Mouse (Mus musculus): ENCODE measurements around the gene Tmem116. TPM values are rescaled to one million over a fixed set of nuclear protein-coding genes. Genes with fewer than 3 reads are reported as not detected.

Tmem116 gene
- polyA plus RNA-seq, 1 experiment from 2014 or later, result 6.8 TPM

- H3K4me1 ChIP-seq (replicated peaks; ENCODE audit: control insufficient read depth, insufficient read depth, low read length), result no peaks in the 10 kb centered on the region
- 79% methylated on average over 5 of the region's 5 CpGs for WGBS
- no peak for ATAC-seq
These were observed 13.6 kb upstream of the Tmem116 start for GRCm38 (mm10) chr5:121438131-121438530.

GRCm38 (mm10) chr5:121438756-121439155 is 12.9 kb upstream of the Tmem116 start:
- Histone ChIP-seq H3K27ac (ENCODE audit: low read depth, low read length) (peak overlapping the region; percentile 21; the same call in 1 of the 2 replicates), H3K4me3 (ENCODE audit: low read depth, low read length) (no peak overlapping the region), H3K27me3 (replicated peaks; ENCODE audit: control insufficient read depth, insufficient read depth, low read length) (no peaks in the 10 kb centered on the region), H3K36me3 (ENCODE audit: control insufficient read depth, insufficient read depth) (peaks cover 84% of the 10 kb centered on the region), H3K9ac (ENCODE audit: low read depth, low read length) (no peak overlapping the region), H3K4me1 (replicated peaks; ENCODE audit: control insufficient read depth, insufficient read depth, low read length) (no peaks in the 10 kb centered on the region), H3K9me3 (ENCODE audit: control insufficient read depth) (no peaks in the 10 kb centered on the region), H3K4me2 (replicated peaks; ENCODE audit: low read depth) (no peak overlapping the region)
- WGBS, result 94% methylated on average over 11 of the region's 11 CpGs
- no peak for TF ChIP-seq CTCF (IDR thresholded peaks at IDR 0.05; ENCODE audit: low read depth)
- ATAC-seq, result no peak

More at GRCm38 (mm10) chr5:121438131-121438530, 13.6 kb upstream of the Tmem116 start:
- no peak overlapping the region for H3K9ac ChIP-seq (ENCODE audit: low read depth, low read length)
- H3K9me3 ChIP-seq (ENCODE audit: control insufficient read depth), result no peaks in the 10 kb centered on the region
- TF ChIP-seq CTCF (IDR thresholded peaks at IDR 0.05; ENCODE audit: low read depth), result no peak
- H3K27ac ChIP-seq (ENCODE audit: low read depth, low read length), result peak overlapping the region; percentile 21; the same call in 1 of the 2 replicates
- H3K4me2 ChIP-seq (replicated peaks; ENCODE audit: low read depth), result no peak overlapping the region
- H3K27me3 ChIP-seq (replicated peaks; ENCODE audit: control insufficient read depth, insufficient read depth, low read length), result no peaks in the 10 kb centered on the region
- peaks cover 83% of the 10 kb centered on the region for H3K36me3 ChIP-seq (ENCODE audit: control insufficient read depth, insufficient read depth)
- no peak overlapping the region for H3K4me3 ChIP-seq (ENCODE audit: low read depth, low read length)

GRCm38 (mm10) chr5:121443548-121443947 is 8.1 kb upstream of the Tmem116 start:
- peak; percentile 63 for TF ChIP-seq CTCF (IDR thresholded peaks at IDR 0.05; ENCODE audit: low read depth)
- H3K36me3 ChIP-seq (ENCODE audit: control insufficient read depth, insufficient read depth), result peaks cover 78% of the 10 kb centered on the region
- no peak overlapping the region for H3K4me3 ChIP-seq (ENCODE audit: low read depth, low read length)
- 92% methylated on average over 3 of the region's 3 CpGs for WGBS
- no peak for ATAC-seq
- H3K27me3 ChIP-seq (replicated peaks; ENCODE audit: control insufficient read depth, insufficient read depth, low read length), result no peaks in the 10 kb centered on the region
- no peak overlapping the region for H3K4me2 ChIP-seq (replicated peaks; ENCODE audit: low read depth)
- no peak overlapping the region for H3K9ac ChIP-seq (ENCODE audit: low read depth, low read length)
- H3K4me1 ChIP-seq (replicated peaks; ENCODE audit: control insufficient read depth, insufficient read depth, low read length), result no peaks in the 10 kb centered on the region
- no peaks in the 10 kb centered on the region for H3K9me3 ChIP-seq (ENCODE audit: control insufficient read depth)
- H3K27ac ChIP-seq (ENCODE audit: low read depth, low read length), result no peak overlapping the region

- H3K36me3 ChIP-seq (ENCODE audit: control insufficient read depth, insufficient read depth), result peaks cover 71% of the 10 kb centered on the region
- H3K27me3 ChIP-seq (replicated peaks; ENCODE audit: control insufficient read depth, insufficient read depth, low read length), result no peaks in the 10 kb centered on the region
- TF ChIP-seq CTCF (IDR thresholded peaks at IDR 0.05; ENCODE audit: low read depth), result no peak
- 94% methylated on average over 5 of the region's 5 CpGs for WGBS
- no peak for ATAC-seq
- no peak overlapping the region for H3K27ac ChIP-seq (ENCODE audit: low read depth, low read length)
- no peak overlapping the region for H3K4me2 ChIP-seq (replicated peaks; ENCODE audit: low read depth)
- H3K9me3 ChIP-seq (ENCODE audit: control insufficient read depth), result no peaks in the 10 kb centered on the region
- H3K4me1 ChIP-seq (replicated peaks; ENCODE audit: control insufficient read depth, insufficient read depth, low read length), result no peaks in the 10 kb centered on the region
- H3K4me3 ChIP-seq (ENCODE audit: low read depth, low read length), result no peak overlapping the region
- H3K9ac ChIP-seq (ENCODE audit: low read depth, low read length), result no peak overlapping the region
These were observed 6.8 kb upstream of the Tmem116 start for GRCm38 (mm10) chr5:121444870-121445269.

- Histone ChIP-seq H3K4me2 (replicated peaks; ENCODE audit: low read depth) (no peak overlapping the region), H3K36me3 (ENCODE audit: control insufficient read depth, insufficient read depth) (peaks cover 46% of the 10 kb centered on the region), H3K27ac (ENCODE audit: low read depth, low read length) (no peak overlapping the region), H3K4me1 (replicated peaks; ENCODE audit: control insufficient read depth, insufficient read depth, low read length) (peaks cover 9% of the 10 kb centered on the region), H3K9me3 (ENCODE audit: control insufficient read depth) (no peaks in the 10 kb centered on the region), H3K27me3 (replicated peaks; ENCODE audit: control insufficient read depth, insufficient read depth, low read length) (no peaks in the 10 kb centered on the region), H3K4me3 (ENCODE audit: low read depth, low read length) (no peak overlapping the region), H3K9ac (ENCODE audit: low read depth, low read length) (no peak overlapping the region)
- no peak for ATAC-seq
- peak; percentile 64 for TF ChIP-seq CTCF (IDR thresholded peaks at IDR 0.05; ENCODE audit: low read depth)
- WGBS, result 87% methylated on average over 3 of the region's 3 CpGs
These were observed 3.2 kb upstream of the Tmem116 start for GRCm38 (mm10) chr5:121448450-121448849.

- Histone ChIP-seq H3K4me3 (ENCODE audit: low read depth, low read length) (no peak overlapping the region), H3K4me1 (replicated peaks; ENCODE audit: control insufficient read depth, insufficient read depth, low read length) (peaks cover 18% of the 10 kb centered on the region), H3K4me2 (replicated peaks; ENCODE audit: low read depth) (no peak overlapping the region), H3K27me3 (replicated peaks; ENCODE audit: control insufficient read depth, insufficient read depth, low read length) (no peaks in the 10 kb centered on the region), H3K36me3 (ENCODE audit: control insufficient read depth, insufficient read depth) (peaks cover 32% of the 10 kb centered on the region), H3K27ac (ENCODE audit: low read depth, low read length) (no peak overlapping the region), H3K9me3 (ENCODE audit: control insufficient read depth) (no peaks in the 10 kb centered on the region), H3K9ac (ENCODE audit: low read depth, low read length) (no peak overlapping the region)
- ATAC-seq, result no peak
- TF ChIP-seq CTCF (IDR thresholded peaks at IDR 0.05; ENCODE audit: low read depth), result peak; percentile 70
- 53% methylated on average over 6 of the region's 6 CpGs for WGBS
These were observed 1.7 kb upstream of the Tmem116 start for GRCm38 (mm10) chr5:121449976-121450375.

GRCm38 (mm10) chr5:121450476-121450875 is 1.2 kb upstream of the Tmem116 start:
- no peak overlapping the region for H3K27ac ChIP-seq (ENCODE audit: low read depth, low read length)
- H3K4me1 ChIP-seq (replicated peaks; ENCODE audit: control insufficient read depth, insufficient read depth, low read length), result peaks cover 18% of the 10 kb centered on the region
- no peaks in the 10 kb centered on the region for H3K9me3 ChIP-seq (ENCODE audit: control insufficient read depth)
- no peaks in the 10 kb centered on the region for H3K27me3 ChIP-seq (replicated peaks; ENCODE audit: control insufficient read depth, insufficient read depth, low read length)
- H3K9ac ChIP-seq (ENCODE audit: low read depth, low read length), result no peak overlapping the region
- 47% methylated on average over 9 of the region's 9 CpGs for WGBS
- H3K36me3 ChIP-seq (ENCODE audit: control insufficient read depth, insufficient read depth), result peaks cover 27% of the 10 kb centered on the region
- H3K4me3 ChIP-seq (ENCODE audit: low read depth, low read length), result no peak overlapping the region
- TF ChIP-seq CTCF (IDR thresholded peaks at IDR 0.05; ENCODE audit: low read depth), result no peak
- no peak for ATAC-seq
- peak overlapping the region; percentile 92; the same call in 1 of the 2 replicates for H3K4me2 ChIP-seq (replicated peaks; ENCODE audit: low read depth)
